Comparison of ENCODE assay signal across 12 mouse cellular contexts in genomic region chr7:16823734-16824133, GRCm38 (mm10). TPM values are rescaled to one million over a fixed set of nuclear protein-coding genes. Genes with fewer than 3 reads are reported as not detected.
DNase-seq lines count a peak whose midpoint lies in the region; ATAC-seq and TF ChIP-seq lines count a peak whose summit lies in the region.
"Had no signal": no experiment of that assay in that cellular context is flagged by ENCODE, and none has a peak within 500 bp of the region (broad histone marks: within the 10 kb centered on the region; RNA-seq: fewer than 3 reads in every experiment).

No protein-coding gene starts in this region.

- no peaks in the 10 kb centered on the region for H3K27me3 ChIP-seq in neural tube, embryonic 13.5 days
- no peaks in the 10 kb centered on the region for H3K27me3 ChIP-seq in neural tube, embryonic 15.5 days (replicated peaks)
- H3K27me3 ChIP-seq: midbrain, embryonic 12.5 days had no signal

- intact Hi-C loops in gastrocnemius, adult 2 months (cut with DNase I): no loop called here
- intact Hi-C loops in gastrocnemius, postnatal 14 days (cut with DNase I; ENCODE audit: low total_unique reads): loop anchor here (5.0 kb wide), 1 partner anchor 34 kb away; no protein-coding TSS in a partner anchor

- no peaks in the 10 kb centered on the region for H3K9me3 ChIP-seq in neural tube, embryonic 13.5 days
- no peaks in the 10 kb centered on the region for H3K9me3 ChIP-seq in neural tube, embryonic 15.5 days (replicated peaks)
- H3K9me3 ChIP-seq: forebrain, embryonic 10.5 days; midbrain, embryonic 12.5 days had no signal

- H3K36me3 ChIP-seq in neural tube, embryonic 13.5 days: peaks cover 64% of the 10 kb centered on the region
- peaks cover 60% of the 10 kb centered on the region for H3K36me3 ChIP-seq in neural tube, embryonic 15.5 days

- DNase-seq in gastrocnemius, adult 2 months: peak; percentile 80
- DNase-seq in gastrocnemius, postnatal 14 days: no peak
- peak; percentile 57 for DNase-seq in heart, postnatal 4 days
- no peak for DNase-seq in lung, postnatal 25 days (ENCODE audit: low spot score)
- DNase-seq in retina, postnatal 1 day: no peak
- DNase-seq in adrenal gland, adult 2 months: no peak
- DNase-seq: kidney, adult 11 months; lung, adult 2 months had no signal

- no peak overlapping the region for H3K4me2 ChIP-seq in neural tube, embryonic 13.5 days
- H3K4me2 ChIP-seq in neural tube, embryonic 15.5 days: no peak overlapping the region
- H3K4me2 ChIP-seq: midbrain, embryonic 12.5 days had no signal

- no peak for TF ChIP-seq CTCF in gastrocnemius, adult 2 months (IDR thresholded peaks at IDR 0.05)

- H3K4me3 ChIP-seq in gastrocnemius, adult 2 months: no peak overlapping the region
- no peak overlapping the region for H3K4me3 ChIP-seq in neural tube, embryonic 13.5 days
- no peak overlapping the region for H3K4me3 ChIP-seq in neural tube, embryonic 15.5 days (replicated peaks)
- H3K4me3 ChIP-seq: forebrain, embryonic 10.5 days; midbrain, embryonic 12.5 days had no signal

- ATAC-seq in neural tube, embryonic 13.5 days (ENCODE audit: low read depth): no peak
- no peak for ATAC-seq in neural tube, embryonic 15.5 days (ENCODE audit: low FRiP score)

- 0 out of 2 replicates have a peak overlapping the region, but pooled peaks have one; percentile 2 for H3K9ac ChIP-seq in neural tube, embryonic 13.5 days
- H3K9ac ChIP-seq in neural tube, embryonic 15.5 days (replicated peaks): no peak overlapping the region
- H3K9ac ChIP-seq: midbrain, embryonic 12.5 days had no signal

- H3K27ac ChIP-seq in gastrocnemius, adult 2 months: peak overlapping the region; percentile 70
- H3K27ac ChIP-seq in neural tube, embryonic 13.5 days (replicated peaks): no peak overlapping the region
- no peak overlapping the region for H3K27ac ChIP-seq in neural tube, embryonic 15.5 days (replicated peaks)
- H3K27ac ChIP-seq: forebrain, embryonic 10.5 days; midbrain, embryonic 12.5 days had no signal

- H3K4me1 ChIP-seq in neural tube, embryonic 13.5 days (replicated peaks): peaks cover 56% of the 10 kb centered on the region
- peaks cover 55% of the 10 kb centered on the region for H3K4me1 ChIP-seq in neural tube, embryonic 15.5 days

- 79% methylated on average over 5 of the region's 5 CpGs for WGBS in neural tube, embryonic 13.5 days
- WGBS in neural tube, embryonic 15.5 days: 73% methylated on average over 5 of the region's 5 CpGs

RNA-seq across cellular contexts. Expression of gene Fkrp, which starts 7.2 kb away (rescaled TPM):
- total RNA-seq in gastrocnemius, adult 2 months (2021): 10 to 100 TPM; 51.2 to 58.3 TPM
- total RNA-seq in gastrocnemius, postnatal 14 days (2021): 10 to 100 TPM; 24.2 to 25.8 TPM
- 40.0 and 45.9 TPM in 2 replicates for polyA plus RNA-seq in neural tube, embryonic 13.5 days (2015; fragmentation: Nextera tagmentation; extraction: Ambion mirVana)
- polyA plus RNA-seq in neural tube, embryonic 15.5 days (2015; fragmentation: Nextera tagmentation; extraction: Ambion mirVana): 48.4 and 50.4 TPM in 2 replicates
- total RNA-seq in heart, postnatal 4 days (2021): 10 to 100 TPM; 45.0 to 49.2 TPM
- total RNA-seq in adrenal gland, adult 2 months (2021): 10 to 100 TPM; 23.9 to 29.5 TPM
- polyA plus RNA-seq in adrenal gland, adult 2 months (2012; rRNA removed): 46.3 and 49.6 TPM in 2 replicates

RNA-seq across cellular contexts. Expression of gene Strn4, which starts 8.0 kb away (rescaled TPM):
- 10 to 100 TPM; 16.2 to 16.6 TPM for total RNA-seq in gastrocnemius, adult 2 months (2021)
- total RNA-seq in gastrocnemius, postnatal 14 days (2021): 10 to 100 TPM; 22.6 to 29.3 TPM
- polyA plus RNA-seq in neural tube, embryonic 13.5 days (2015; fragmentation: Nextera tagmentation; extraction: Ambion mirVana): 155 and 174 TPM in 2 replicates
- 139 and 156 TPM in 2 replicates for polyA plus RNA-seq in neural tube, embryonic 15.5 days (2015; fragmentation: Nextera tagmentation; extraction: Ambion mirVana)
- 10 to 100 TPM; 87.0 to 99.9 TPM for total RNA-seq in heart, postnatal 4 days (2021)
- 10 to 100 TPM; 58.9 to 64.1 TPM for total RNA-seq in adrenal gland, adult 2 months (2021)
- polyA plus RNA-seq in adrenal gland, adult 2 months (2012; rRNA removed): 121 and 138 TPM in 2 replicates

RNA-seq across cellular contexts. Expression of gene Prkd2, which starts 19.0 kb away (rescaled TPM):
- total RNA-seq in gastrocnemius, adult 2 months (2021): 1 to 10 TPM; 3.9 to 8.2 TPM
- total RNA-seq in gastrocnemius, postnatal 14 days (2021): 10 to 100 TPM in 1 of 2 experiments, 1 to 10 TPM in 1; 8.5 to 11.8 TPM
- 6.3 and 6.8 TPM in 2 replicates for polyA plus RNA-seq in neural tube, embryonic 13.5 days (2015; fragmentation: Nextera tagmentation; extraction: Ambion mirVana)
- 5.0 and 8.4 TPM in 2 replicates for polyA plus RNA-seq in neural tube, embryonic 15.5 days (2015; fragmentation: Nextera tagmentation; extraction: Ambion mirVana)
- 10 to 100 TPM; 23.0 to 23.4 TPM for total RNA-seq in heart, postnatal 4 days (2021)
- total RNA-seq in adrenal gland, adult 2 months (2021): 10 to 100 TPM; 16.0 to 18.4 TPM
- polyA plus RNA-seq in adrenal gland, adult 2 months (2012; rRNA removed): 39.2 and 47.2 TPM in 2 replicates

RNA-seq across cellular contexts. Expression of gene Slc1a5, which starts 42.6 kb away (rescaled TPM):
- 10 to 100 TPM; 11.0 to 14.6 TPM for total RNA-seq in gastrocnemius, adult 2 months (2021)
- 10 to 100 TPM; 25.4 to 27.0 TPM for total RNA-seq in gastrocnemius, postnatal 14 days (2021)
- polyA plus RNA-seq in neural tube, embryonic 13.5 days (2015; fragmentation: Nextera tagmentation; extraction: Ambion mirVana): 8.8 and 9.0 TPM in 2 replicates
- 8.7 and 20.5 TPM in 2 replicates for polyA plus RNA-seq in neural tube, embryonic 15.5 days (2015; fragmentation: Nextera tagmentation; extraction: Ambion mirVana)
- 10 to 100 TPM; 28.4 to 28.7 TPM for total RNA-seq in heart, postnatal 4 days (2021)
- 100 to 1,000 TPM; 144 to 291 TPM for total RNA-seq in adrenal gland, adult 2 months (2021)
- polyA plus RNA-seq in adrenal gland, adult 2 months (2012; rRNA removed): 220 and 344 TPM in 2 replicates

RNA-seq across cellular contexts. Expression of gene Dact3, which starts 51.4 kb away (rescaled TPM):
- total RNA-seq in gastrocnemius, adult 2 months (2021): 1 to 10 TPM in 1 of 2 experiments, under 1 TPM in 1; 0.99 to 1.7 TPM
- 1 to 10 TPM; 3.9 to 7.1 TPM for total RNA-seq in gastrocnemius, postnatal 14 days (2021)
- 3.7 and 3.9 TPM in 2 replicates for polyA plus RNA-seq in neural tube, embryonic 13.5 days (2015; fragmentation: Nextera tagmentation; extraction: Ambion mirVana)
- 3.7 and 4.8 TPM in 2 replicates for polyA plus RNA-seq in neural tube, embryonic 15.5 days (2015; fragmentation: Nextera tagmentation; extraction: Ambion mirVana)
- 10 to 100 TPM; 45.2 to 48.6 TPM for total RNA-seq in heart, postnatal 4 days (2021)
- total RNA-seq in adrenal gland, adult 2 months (2021): 1 to 10 TPM; 2.5 to 5.3 TPM
- 16.2 and 22.1 TPM in 2 replicates for polyA plus RNA-seq in adrenal gland, adult 2 months (2012; rRNA removed)

Comparison
In these comparisons a context has a peak if more than half of its experiments do, and no peak if none do; other contexts are left out.
1. DNase-seq: peak in gastrocnemius, adult 2 months (single experiment) and heart, postnatal 4 days (single experiment); none in gastrocnemius, postnatal 14 days (single experiment), lung, postnatal 25 days (single experiment), retina, postnatal 1 day (single experiment) and adrenal gland, adult 2 months (single experiment).